Mouse (Mus musculus): ENCODE measurements around the gene Os9. TPM values are rescaled to one million over a fixed set of nuclear protein-coding genes. Genes with fewer than 3 reads are reported as not detected.

Os9 gene
- polyA plus RNA-seq (2012; rRNA removed; ENCODE audit: low replicate concordance): 69.6 and 79.2 TPM in 2 replicates

GRCm38 (mm10) chr10:127121066-127121477, at the start of gene Os9:
Gene Os9 (minus strand): TSS chr10:127121131.

GRCm38 (mm10) chr10:127164631-127165353, 43.9 kb upstream of the Os9 start, which contains the start of gene B4galnt1:
Gene B4galnt1 (plus strand): TSS chr10:127165225.

GRCm38 (mm10) chr10:127075080-127075479, 45.9 kb downstream of the Os9 start, which contains the start of gene Agap2:
Gene Agap2 (plus strand): TSS chr10:127075284.

GRCm38 (mm10) chr10:127070190-127071121, 50.5 kb downstream of the Os9 start, which contains the start of gene Tspan31:
Gene Tspan31 (minus strand): TSS chr10:127070264.

GRCm38 (mm10) chr10:127063239-127063872, 57.6 kb downstream of the Os9 start, which contains the start of gene Cdk4:
Gene Cdk4 (plus strand): TSS chr10:127063534.

GRCm38 (mm10) chr10:127059968-127060916, 60.7 kb downstream of the Os9 start, which contains the start of gene March9:
Gene March9 (minus strand): TSS chr10:127060184.

GRCm38 (mm10) chr10:127047954-127048353, 73.0 kb downstream of the Os9 start, which contains the start of gene Cyp27b1:
Gene Cyp27b1 (plus strand): TSS chr10:127048250.

Other genes with a start within 250 kb of the Os9 start
- gene Atp23, start 219.8 kb downstream of the Os9 start, polyA plus RNA-seq (2012; rRNA removed; ENCODE audit: low replicate concordance): 6.3 and 7.4 TPM in 2 replicates
- 152 and 174 TPM in 2 replicates for gene Ctdsp2, start 142.4 kb downstream of the Os9 start, polyA plus RNA-seq (2012; rRNA removed; ENCODE audit: low replicate concordance)
- 0.10 and 0.26 TPM in 2 replicates for gene Avil, start 120.4 kb downstream of the Os9 start, polyA plus RNA-seq (2012; rRNA removed; ENCODE audit: low replicate concordance)
- 25.4 and 47.4 TPM in 2 replicates for gene Tsfm, start 90.3 kb downstream of the Os9 start, polyA plus RNA-seq (2012; rRNA removed; ENCODE audit: low replicate concordance)
- gene Mettl1, start 79.7 kb downstream of the Os9 start, polyA plus RNA-seq (2012; rRNA removed; ENCODE audit: low replicate concordance): 18.1 and 27.7 TPM in 2 replicates
- gene Eef1akmt3, start 79.6 kb downstream of the Os9 start, polyA plus RNA-seq (2012; rRNA removed; ENCODE audit: low replicate concordance): 0.40 and 0.49 TPM in 2 replicates
- gene Cyp27b1, start 72.9 kb downstream of the Os9 start, polyA plus RNA-seq (2012; rRNA removed; ENCODE audit: low replicate concordance): 0.26 and 0.52 TPM in 2 replicates
- gene March9, start 60.9 kb downstream of the Os9 start, polyA plus RNA-seq (2012; rRNA removed; ENCODE audit: low replicate concordance): 3.9 and 7.0 TPM in 2 replicates
- 136 and 190 TPM in 2 replicates for gene Cdk4, start 57.6 kb downstream of the Os9 start, polyA plus RNA-seq (2012; rRNA removed; ENCODE audit: low replicate concordance)
- 52.9 and 96.6 TPM in 2 replicates for gene Tspan31, start 50.9 kb downstream of the Os9 start, polyA plus RNA-seq (2012; rRNA removed; ENCODE audit: low replicate concordance)
- 12.7 and 45.6 TPM in 2 replicates for gene Agap2, start 45.8 kb downstream of the Os9 start, polyA plus RNA-seq (2012; rRNA removed; ENCODE audit: low replicate concordance)
- gene B4galnt1, start 44.1 kb upstream of the Os9 start, polyA plus RNA-seq (2012; rRNA removed; ENCODE audit: low replicate concordance): 109 and 214 TPM in 2 replicates
- gene Slc26a10, start 59.5 kb upstream of the Os9 start, polyA plus RNA-seq (2012; rRNA removed; ENCODE audit: low replicate concordance): 2.9 and 13.3 TPM in 2 replicates
- 32.2 and 35.6 TPM in 2 replicates for gene Arhgef25, start 69.0 kb upstream of the Os9 start, polyA plus RNA-seq (2012; rRNA removed; ENCODE audit: low replicate concordance)
- gene Dtx3, start 74.6 kb upstream of the Os9 start, polyA plus RNA-seq (2012; rRNA removed; ENCODE audit: low replicate concordance): 184 and 195 TPM in 2 replicates
- gene Pip4k2c, start 90.5 kb upstream of the Os9 start, polyA plus RNA-seq (2012; rRNA removed; ENCODE audit: low replicate concordance): 29.6 and 40.7 TPM in 2 replicates
- gene Kif5a, start 142.2 kb upstream of the Os9 start, polyA plus RNA-seq (2012; rRNA removed; ENCODE audit: low replicate concordance): 5.8 and 6.1 TPM in 2 replicates
- gene Dctn2, start 145.2 kb upstream of the Os9 start, polyA plus RNA-seq (2012; rRNA removed; ENCODE audit: low replicate concordance): 170 and 215 TPM in 2 replicates
- gene Mbd6, start 167.9 kb upstream of the Os9 start, polyA plus RNA-seq (2012; rRNA removed; ENCODE audit: low replicate concordance): 31.3 and 85.1 TPM in 2 replicates
- gene Mars, start 190.7 kb upstream of the Os9 start, polyA plus RNA-seq (2012; rRNA removed; ENCODE audit: low replicate concordance): 59.7 TPM in 2 replicates
- 29.3 and 60.2 TPM in 2 replicates for gene Arhgap9, start 200.8 kb upstream of the Os9 start, polyA plus RNA-seq (2012; rRNA removed; ENCODE audit: low replicate concordance)
- gene Gli1, start 220.8 kb upstream of the Os9 start, polyA plus RNA-seq (2012; rRNA removed; ENCODE audit: low replicate concordance): 4.5 and 4.9 TPM in 2 replicates
- 0.07 TPM in 1 of 2 replicates, not detected in the other for gene Inhbe, start 233.3 kb upstream of the Os9 start, polyA plus RNA-seq (2012; rRNA removed; ENCODE audit: low replicate concordance)
- gene Inhbc, start 249.3 kb upstream of the Os9 start, polyA plus RNA-seq (2012; rRNA removed; ENCODE audit: low replicate concordance): 0.19 TPM in 1 of 2 replicates, not detected in the other